ENCODE assay signal across 18 mouse cellular contexts in the genomic region with DNA sequence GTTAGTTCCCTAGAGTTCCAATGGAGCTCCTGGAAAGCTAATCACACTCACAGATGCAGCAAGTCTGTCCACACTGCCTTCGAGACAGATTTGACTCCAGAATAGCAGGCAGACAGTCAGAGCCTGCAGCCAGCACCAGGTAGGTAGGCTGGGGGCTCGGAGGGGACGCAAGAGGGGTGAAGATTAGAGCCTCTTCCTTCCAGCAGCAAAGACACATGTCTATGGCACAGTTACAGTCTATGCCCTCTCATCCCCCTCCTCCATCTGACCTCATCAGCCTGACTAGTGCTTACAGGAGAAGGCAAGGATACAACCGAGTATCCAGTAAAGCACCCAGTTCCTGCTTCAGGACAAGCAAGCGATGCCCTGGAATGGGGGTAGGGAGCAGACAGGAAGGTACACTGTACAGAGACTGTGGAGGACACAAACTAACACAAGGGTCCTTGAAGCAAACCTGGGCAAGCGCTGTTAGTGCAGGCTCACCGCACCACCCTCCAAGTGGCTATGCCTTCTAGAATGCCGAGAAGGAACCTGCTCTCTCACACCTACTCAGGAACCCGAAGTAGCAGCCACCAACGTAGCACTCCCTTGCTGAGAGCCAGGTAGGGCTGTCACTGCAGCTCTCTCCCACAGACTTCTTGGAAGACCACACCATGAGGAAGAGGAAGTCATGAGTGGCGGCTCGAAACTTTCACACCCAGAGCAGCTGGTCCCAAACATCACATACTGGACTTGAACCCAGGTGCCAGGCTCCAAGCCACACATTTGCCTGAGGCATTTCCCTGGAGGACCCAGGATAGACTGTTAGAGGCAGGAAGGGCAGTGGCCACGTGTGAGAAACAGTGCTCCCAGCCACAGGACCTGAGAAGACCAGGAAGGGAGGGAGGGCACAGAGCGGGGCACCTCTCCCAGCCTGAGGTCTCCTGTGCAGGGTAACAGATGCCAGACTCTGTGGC. TPM values are rescaled to one million over a fixed set of nuclear protein-coding genes. Genes with fewer than 3 reads are reported as not detected.
DNase-seq lines count a peak whose midpoint lies in the region; ATAC-seq and TF ChIP-seq lines count a peak whose summit lies in the region.
"Had no signal": no experiment of that assay in that cellular context is flagged by ENCODE, and none has a peak within 500 bp of the region (broad histone marks: within the 10 kb centered on the region; RNA-seq: fewer than 3 reads in every experiment).

No protein-coding gene starts in this region.

- ATAC-seq in forebrain, embryonic 11.5 days (replicated peaks; ENCODE audit: low FRiP score) = no peak
- ATAC-seq in kidney, postnatal 0 days (replicated peaks; ENCODE audit: low FRiP score, low read depth) = no peak
- ATAC-seq in forebrain, embryonic 14.5 days = no peak
- ATAC-seq: intestine, postnatal 0 days had no signal

- H3K27ac ChIP-seq in forebrain, embryonic 10.5 days = 0 out of 2 replicates have a peak overlapping the region, but pooled peaks have one; percentile 77
- H3K27ac ChIP-seq in forebrain, embryonic 11.5 days (ENCODE audit: low read depth, low read length) = no peak overlapping the region
- H3K27ac ChIP-seq in kidney, postnatal 0 days = no peak overlapping the region
- H3K27ac ChIP-seq in forebrain, embryonic 14.5 days (ENCODE audit: low read depth, low read length) = no peak overlapping the region
- H3K27ac ChIP-seq: embryonic facial prominence, embryonic 15.5 days; forebrain, embryonic 15.5 days; hindbrain, embryonic 14.5 days; neural tube, embryonic 12.5 days had no signal

- H3K4me1 ChIP-seq in forebrain, embryonic 10.5 days = peaks cover 42% of the 10 kb centered on the region
- H3K4me1 ChIP-seq in forebrain, embryonic 11.5 days (replicated peaks; ENCODE audit: control insufficient read depth, insufficient read depth, low read length) = 0 out of 2 replicates have a peak, but pooled peaks cover 4% of the 10 kb centered on the region
- H3K4me1 ChIP-seq in kidney, postnatal 0 days (replicated peaks; ENCODE audit: insufficient read depth, low read length) = peaks cover 26% of the 10 kb centered on the region
- no peaks in the 10 kb centered on the region for H3K4me1 ChIP-seq in forebrain, embryonic 14.5 days (ENCODE audit: control insufficient read depth, insufficient read depth, low read length)

- no peaks in the 10 kb centered on the region for H3K36me3 ChIP-seq in forebrain, embryonic 10.5 days (replicated peaks)
- H3K36me3 ChIP-seq in forebrain, embryonic 11.5 days (ENCODE audit: control insufficient read depth, insufficient read depth, low read length) = no peaks in the 10 kb centered on the region
- H3K36me3 ChIP-seq in kidney, postnatal 0 days (ENCODE audit: insufficient read depth, low read length) = no peaks in the 10 kb centered on the region
- no peaks in the 10 kb centered on the region for H3K36me3 ChIP-seq in forebrain, embryonic 14.5 days (ENCODE audit: control insufficient read depth, insufficient read depth, low read length)
- H3K36me3 ChIP-seq: embryonic facial prominence, embryonic 15.5 days; forebrain, embryonic 15.5 days; neural tube, embryonic 12.5 days had no signal

- H3K9ac ChIP-seq in forebrain, embryonic 11.5 days (ENCODE audit: low read length) = no peak overlapping the region
- 0 out of 2 replicates have a peak overlapping the region, but pooled peaks have one; percentile 8 for H3K9ac ChIP-seq in kidney, postnatal 0 days (ENCODE audit: low read depth, low read length)
- H3K9ac ChIP-seq in forebrain, embryonic 14.5 days (ENCODE audit: low read length) = no peak overlapping the region
- H3K9ac ChIP-seq: embryonic facial prominence, embryonic 15.5 days; forebrain, embryonic 15.5 days; hindbrain, embryonic 14.5 days had no signal

- DNase-seq in forebrain, embryonic 10.5 days (ENCODE audit: extremely low spot score, low spot score) = no peak
- DNase-seq in forebrain, embryonic 11.5 days (ENCODE audit: low spot score) = no peak
- DNase-seq in kidney, postnatal 0 days (ENCODE audit: low spot score) = no peak
- DNase-seq in kidney, postnatal 10 days = no peak
- peak; percentile 52 for DNase-seq in right cerebral cortex, postnatal 25 days
- DNase-seq in right cerebral cortex, postnatal 14 days = no peak
- peak; percentile 46 for DNase-seq in telencephalon, adult 2 months (ENCODE audit: low read depth, low spot score)
- no peak for DNase-seq in forebrain, embryonic 14.5 days (ENCODE audit: low spot score)
- DNase-seq: cerebellum, adult 8-10 months; kidney, postnatal 36 days; liver; lung, adult 18-20 months; thymus, postnatal 4 days had no signal

- H3K27me3 ChIP-seq in forebrain, embryonic 10.5 days (ENCODE audit: poor library complexity, severe bottlenecking) = no peaks in the 10 kb centered on the region
- no peaks in the 10 kb centered on the region for H3K27me3 ChIP-seq in forebrain, embryonic 11.5 days (ENCODE audit: control insufficient read depth, insufficient read depth, low read length)
- no peaks in the 10 kb centered on the region for H3K27me3 ChIP-seq in kidney, postnatal 0 days (ENCODE audit: insufficient read depth, low read length)
- H3K27me3 ChIP-seq in forebrain, embryonic 14.5 days (replicated peaks; ENCODE audit: control insufficient read depth, insufficient read depth, low read length) = no peaks in the 10 kb centered on the region
- H3K27me3 ChIP-seq: embryonic facial prominence, embryonic 15.5 days; forebrain, embryonic 15.5 days; neural tube, embryonic 12.5 days had no signal

- TF ChIP-seq CTCF in kidney, postnatal 0 days (IDR thresholded peaks at IDR 0.05; ENCODE audit: low read depth) = no peak

- 89% methylated on average over 14 of the region's 14 CpGs for WGBS in forebrain, embryonic 10.5 days
- 87% methylated on average over 14 of the region's 14 CpGs for WGBS in forebrain, embryonic 11.5 days
- 78% methylated on average over 14 of the region's 14 CpGs for WGBS in kidney, postnatal 0 days
- WGBS in forebrain, embryonic 14.5 days = 87% methylated on average over 14 of the region's 14 CpGs

- H3K4me2 ChIP-seq in forebrain, embryonic 11.5 days (ENCODE audit: low read depth, low read length, severe bottlenecking) = no peak overlapping the region
- no peak overlapping the region for H3K4me2 ChIP-seq in kidney, postnatal 0 days (ENCODE audit: low read length)
- no peak overlapping the region for H3K4me2 ChIP-seq in forebrain, embryonic 14.5 days (ENCODE audit: low read length)
- H3K4me2 ChIP-seq: forebrain, embryonic 15.5 days; hindbrain, embryonic 14.5 days had no signal

- H3K4me3 ChIP-seq in forebrain, embryonic 10.5 days = no peak overlapping the region
- no peak overlapping the region for H3K4me3 ChIP-seq in forebrain, embryonic 11.5 days (ENCODE audit: low read depth, low read length)
- H3K4me3 ChIP-seq in kidney, postnatal 0 days (replicated peaks; ENCODE audit: low read depth, low read length) = no peak overlapping the region
- H3K4me3 ChIP-seq in forebrain, embryonic 14.5 days (ENCODE audit: low read depth, low read length) = no peak overlapping the region
- H3K4me3 ChIP-seq: embryonic facial prominence, embryonic 15.5 days; forebrain, embryonic 15.5 days; neural tube, embryonic 12.5 days had no signal

- H3K9me3 ChIP-seq in forebrain, embryonic 10.5 days = no peaks in the 10 kb centered on the region
- H3K9me3 ChIP-seq in forebrain, embryonic 11.5 days (ENCODE audit: control insufficient read depth, low read length) = no peaks in the 10 kb centered on the region
- H3K9me3 ChIP-seq in kidney, postnatal 0 days (replicated peaks; ENCODE audit: low read length) = no peaks in the 10 kb centered on the region
- no peaks in the 10 kb centered on the region for H3K9me3 ChIP-seq in forebrain, embryonic 14.5 days (replicated peaks; ENCODE audit: control insufficient read depth, low read length)
- H3K9me3 ChIP-seq: embryonic facial prominence, embryonic 15.5 days; forebrain, embryonic 15.5 days; neural tube, embryonic 12.5 days had no signal

RNA-seq across cellular contexts. Expression of gene Xxylt1, which starts 11.7 kb away (rescaled TPM):
- 13.9 and 14.4 TPM in 2 replicates for polyA plus RNA-seq in forebrain, embryonic 10.5 days (2016; fragmentation: Nextera tagmentation; extraction: Ambion mirVana)
- polyA plus RNA-seq in forebrain, embryonic 11.5 days (2014; fragmentation: Nextera tagmentation; extraction: Ambion mirVana) = 14.5 and 14.7 TPM in 2 replicates
- 17.6 and 20.0 TPM in 2 replicates for polyA plus RNA-seq in kidney, postnatal 0 days (2015; fragmentation: Nextera tagmentation; extraction: Ambion mirVana)
- polyA plus RNA-seq in forebrain, embryonic 14.5 days (2014; fragmentation: Nextera tagmentation; extraction: Ambion mirVana) = 8.3 and 8.5 TPM in 2 replicates

Comparison
In these comparisons a context has a peak if more than half of its experiments do, and no peak if none do; other contexts are left out.
1. DNase-seq: peak in right cerebral cortex, postnatal 25 days (single experiment) and telencephalon, adult 2 months (single experiment); none in forebrain, embryonic 10.5 days (single experiment), forebrain, embryonic 11.5 days (single experiment), kidney, postnatal 0 days (single experiment), kidney, postnatal 10 days (single experiment), right cerebral cortex, postnatal 14 days (single experiment) and forebrain, embryonic 14.5 days (single experiment).